Mouse (Mus musculus) spleen, embryonic (tissue): ENCODE measurements around the gene Mrps25.

Source experiments
- CTCF ChIA-PET: fragments of 350-600 bp; sonication (Branson Sonifier 250); formaldehyde crosslinking; loops from one replicate; lab custom pipeline; 2022; lab: Charles Lee

The Mrps25 gene

DNA sequence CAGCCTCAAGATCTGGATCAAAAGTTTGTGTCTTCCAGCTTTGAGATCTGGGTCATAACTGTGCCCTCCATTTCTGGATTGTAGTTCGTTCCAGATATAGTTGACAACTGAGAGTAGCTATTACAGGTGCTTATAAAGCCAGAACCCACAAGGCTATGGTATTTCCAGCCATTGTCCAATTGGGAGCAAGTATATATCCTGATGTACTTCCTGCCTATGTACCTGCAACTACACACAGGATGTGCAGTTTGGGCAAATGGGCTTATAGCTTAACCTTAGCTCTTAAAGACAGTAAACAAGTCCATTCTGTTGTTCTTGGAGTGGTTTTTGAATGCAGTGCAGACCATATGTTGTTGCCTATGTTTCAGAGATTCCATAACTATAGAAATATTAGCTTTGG, 52.4 kb downstream of the Mrps25 start:
- CTCF ChIA-PET = no interaction called here

GRCm38 (mm10) chr6:92126861-92127468, 56.9 kb downstream of the Mrps25 start:
- CTCF ChIA-PET = interaction anchor here (0.7 kb wide), 1 partner anchor 437 kb away, joined by 3 read pairs; no protein-coding TSS in a partner anchor

DNA sequence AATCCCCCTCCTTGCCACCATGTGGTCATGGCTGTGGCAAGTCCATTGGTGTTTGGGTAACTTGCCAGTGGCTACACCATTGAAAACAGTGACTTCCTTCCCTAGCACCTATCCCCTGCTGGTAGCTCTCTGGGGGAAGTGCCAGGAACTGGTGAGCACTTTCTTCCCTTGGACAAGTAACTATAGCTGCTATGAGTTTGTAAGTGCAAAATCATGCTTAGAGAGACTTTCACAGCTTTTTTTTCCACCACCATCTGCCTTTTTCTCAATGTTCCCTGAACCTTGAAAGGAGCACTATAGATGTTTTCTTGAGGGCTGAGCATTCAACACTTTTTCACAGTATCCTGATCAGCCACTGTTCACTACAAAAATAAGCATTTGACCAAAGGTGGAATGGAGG, 59.3 kb downstream of the Mrps25 start:
- CTCF ChIA-PET = no interaction called here
